9 mouse cellular contexts compared by ENCODE assay signal in the genomic region with DNA sequence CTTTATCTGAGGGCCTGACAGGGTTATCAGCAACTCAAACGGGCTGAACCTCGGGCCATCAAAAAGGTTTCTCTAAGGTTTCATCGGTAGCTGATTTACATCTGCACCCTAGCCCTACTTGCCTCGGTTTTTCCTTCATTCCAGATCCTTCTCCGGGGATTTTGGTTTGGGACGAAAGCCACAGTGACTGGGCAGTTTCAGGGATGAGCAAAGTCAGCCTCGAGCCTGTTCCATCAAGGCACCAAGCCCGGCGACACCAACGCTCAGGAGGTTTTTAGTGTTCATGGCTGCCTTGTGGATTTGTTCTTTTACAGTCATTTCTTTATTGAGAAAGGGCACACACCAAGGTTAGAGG.
A peak's percentile ranks its signal among the peaks of the same experiment; 100 is the strongest.
DNase-seq lines count a peak whose midpoint lies in the region; ATAC-seq lines count a peak whose summit lies in the region.
"Had no signal": no experiment of that assay in that cellular context is flagged by ENCODE, and none has a peak within 500 bp of the region (broad histone marks: within the 10 kb centered on the region; RNA-seq: fewer than 3 reads in every experiment).

No protein-coding gene starts in this region.

- no peaks in the 10 kb centered on the region for H3K27me3 ChIP-seq in kidney, embryonic 14.5 days (ENCODE audit: control insufficient read depth, insufficient read depth, low read length)
- H3K27me3 ChIP-seq in embryonic facial prominence, embryonic 13.5 days = no peaks in the 10 kb centered on the region
- no peaks in the 10 kb centered on the region for H3K27me3 ChIP-seq in intestine, embryonic 16.5 days (replicated peaks; ENCODE audit: control insufficient read depth, insufficient read depth, low read length)
- no peaks in the 10 kb centered on the region for H3K27me3 ChIP-seq in neural tube, embryonic 12.5 days (replicated peaks)

- H3K4me2 ChIP-seq in kidney, embryonic 14.5 days (replicated peaks; ENCODE audit: low read depth, low read length) = peak overlapping the region; percentile 58
- peak overlapping the region; percentile 60 for H3K4me2 ChIP-seq in embryonic facial prominence, embryonic 13.5 days
- H3K4me2 ChIP-seq in intestine, embryonic 16.5 days (ENCODE audit: low read depth, low read length) = peak overlapping the region; percentile 73
- H3K4me2 ChIP-seq in neural tube, embryonic 12.5 days (replicated peaks) = peak overlapping the region; percentile 56

- H3K9me3 ChIP-seq in kidney, embryonic 14.5 days (ENCODE audit: control insufficient read depth, low read length) = no peaks in the 10 kb centered on the region
- H3K9me3 ChIP-seq in embryonic facial prominence, embryonic 13.5 days = no peaks in the 10 kb centered on the region
- H3K9me3 ChIP-seq in intestine, embryonic 16.5 days (ENCODE audit: control insufficient read depth, low read length) = no peaks in the 10 kb centered on the region
- H3K9me3 ChIP-seq in neural tube, embryonic 12.5 days = no peaks in the 10 kb centered on the region

- H3K36me3 ChIP-seq in kidney, embryonic 14.5 days (ENCODE audit: control insufficient read depth, insufficient read depth, low read length) = no peaks in the 10 kb centered on the region
- H3K36me3 ChIP-seq in embryonic facial prominence, embryonic 13.5 days = no peaks in the 10 kb centered on the region
- no peaks in the 10 kb centered on the region for H3K36me3 ChIP-seq in intestine, embryonic 16.5 days (ENCODE audit: control insufficient read depth, insufficient read depth, low read length)
- no peaks in the 10 kb centered on the region for H3K36me3 ChIP-seq in neural tube, embryonic 12.5 days

- H3K4me3 ChIP-seq in kidney, embryonic 14.5 days (ENCODE audit: low read length) = peak overlapping the region; percentile 21
- peak overlapping the region; percentile 37 for H3K4me3 ChIP-seq in embryonic facial prominence, embryonic 13.5 days
- peak overlapping the region; percentile 41; the same call in 1 of the 2 replicates for H3K4me3 ChIP-seq in intestine, embryonic 16.5 days (ENCODE audit: low read length)
- H3K4me3 ChIP-seq in neural tube, embryonic 12.5 days = no peak overlapping the region

- no peak for ATAC-seq in kidney, embryonic 14.5 days (ENCODE audit: low FRiP score, low TSS enrichment)
- no peak for ATAC-seq in embryonic facial prominence, embryonic 13.5 days (ENCODE audit: insufficient number of reproducible peaks, insufficient read depth, low FRiP score, low TSS enrichment, low read depth)
- ATAC-seq in intestine, embryonic 16.5 days = peak; percentile 7; the same call in 1 of the 2 replicates
- ATAC-seq in neural tube, embryonic 12.5 days (ENCODE audit: low FRiP score, low read depth) = no peak

- H3K9ac ChIP-seq in kidney, embryonic 14.5 days (ENCODE audit: low read depth, low read length) = peak overlapping the region; percentile 43
- peak overlapping the region; percentile 65 for H3K9ac ChIP-seq in embryonic facial prominence, embryonic 13.5 days
- peak overlapping the region; percentile 69 for H3K9ac ChIP-seq in intestine, embryonic 16.5 days (ENCODE audit: low read depth, low read length)
- H3K9ac ChIP-seq in neural tube, embryonic 12.5 days = 0 out of 2 replicates have a peak overlapping the region, but pooled peaks have one; percentile 29

- peak overlapping the region; percentile 87 for H3K27ac ChIP-seq in kidney, embryonic 14.5 days (ENCODE audit: low read depth, low read length)
- H3K27ac ChIP-seq in embryonic facial prominence, embryonic 13.5 days = peak overlapping the region; percentile 83
- peak overlapping the region; percentile 91 for H3K27ac ChIP-seq in intestine, embryonic 16.5 days (ENCODE audit: low read length)
- H3K27ac ChIP-seq in neural tube, embryonic 12.5 days = 0 out of 2 replicates have a peak overlapping the region, but pooled peaks have one; percentile 50

- DNase-seq in kidney, adult 9 months = no peak
- DNase-seq in layer of hippocampus, adult 8-10 months (ENCODE audit: low spot score in 2 of 2) = no peak
- no peak for DNase-seq in ovary, postnatal 10 days (ENCODE audit: low spot score)
- no peak for DNase-seq in adrenal gland, postnatal 25 days
- DNase-seq: thymus, adult 18-20 months had no signal

- 8% methylated on average over 10 of the region's 10 CpGs for WGBS in kidney, embryonic 14.5 days
- 6% methylated on average over 10 of the region's 10 CpGs for WGBS in embryonic facial prominence, embryonic 13.5 days
- 19% methylated on average over 10 of the region's 10 CpGs for WGBS in intestine, embryonic 16.5 days
- WGBS in neural tube, embryonic 12.5 days = 5% methylated on average over 10 of the region's 10 CpGs

- H3K4me1 ChIP-seq in kidney, embryonic 14.5 days (ENCODE audit: control insufficient read depth, insufficient read depth, low read length) = peaks cover 38% of the 10 kb centered on the region
- peaks cover 36% of the 10 kb centered on the region for H3K4me1 ChIP-seq in embryonic facial prominence, embryonic 13.5 days
- peaks cover 25% of the 10 kb centered on the region for H3K4me1 ChIP-seq in intestine, embryonic 16.5 days (ENCODE audit: control insufficient read depth, insufficient read depth, low read length)
- peaks cover 28% of the 10 kb centered on the region for H3K4me1 ChIP-seq in neural tube, embryonic 12.5 days
